Mouse (Mus musculus): ENCODE data around the gene Rgs7. TPM values are rescaled to one million over a fixed set of nuclear protein-coding genes. Genes with fewer than 3 reads are reported as not detected.

Gene Rgs7
- total RNA-seq, 2 experiments from 2014 or later = 74.6 to 76.5 TPM

- DNase-seq = no peak
Measured at GRCm38 (mm10) chr1:175028267-175028666, 464.0 kb downstream of the Rgs7 start.

GRCm38 (mm10) chr1:175025781-175026309 lies 466.5 kb downstream of the Rgs7 start:
- peak in 1 of 2 experiments; percentile 23 for DNase-seq

- no peak for DNase-seq
Measured at GRCm38 (mm10) chr1:175024136-175024535, 468.2 kb downstream of the Rgs7 start.

Other genes with a start within 250 kb of the Rgs7 start
- gene Kmo, start 127.9 kb upstream of the Rgs7 start, total RNA-seq (2021) = under 1 TPM in 1 of 2 experiments, not detected in 1; 0.38 TPM
- 10 to 100 TPM; 73.6 to 78.2 TPM for gene Fh1, start 133.1 kb upstream of the Rgs7 start, total RNA-seq (2021)
- 1 to 10 TPM; 1.0 to 1.2 TPM for gene Opn3, start 200.3 kb upstream of the Rgs7 start, total RNA-seq (2021)
- gene Chml, start 200.4 kb upstream of the Rgs7 start, total RNA-seq (2021) = 1 to 10 TPM; 3.0 to 5.1 TPM
- gene Wdr64, start 206.1 kb upstream of the Rgs7 start, total RNA-seq (2021) = not detected

Data from layer of hippocampus, postnatal 36 days (tissue).